Mouse (Mus musculus) skeletal muscle tissue, adult 2 months (tissue): Measurements from ENCODE around the gene Gbp10.
"Not testable (repeated sequence)": the region's sequence is repeated elsewhere in the genome, so short reads cannot be mapped to it uniquely, and the experiment has no call there.

ENCODE experiments used
- DNase-seq: peaks from one replicate; pipeline ENCODE4 v3.0.0-alpha.2; 2012; ENCODE audit warnings: low read depth, low spot score

The Gbp10 gene

GRCm38 (mm10) chr5:105239483-105240047 is at the start of gene Gbp10:
Gene Gbp10, minus strand, starts transcription at chr5:105239533.
- DNase-seq = peak; percentile 52

GRCm38 (mm10) chr5:105260673-105261072 is 21.3 kb upstream of the Gbp10 start:
- not testable (repeated sequence) for DNase-seq

- no peak for DNase-seq
These were observed 13.2 kb upstream of the Gbp10 start for GRCm38 (mm10) chr5:105252491-105252890.

DNA sequence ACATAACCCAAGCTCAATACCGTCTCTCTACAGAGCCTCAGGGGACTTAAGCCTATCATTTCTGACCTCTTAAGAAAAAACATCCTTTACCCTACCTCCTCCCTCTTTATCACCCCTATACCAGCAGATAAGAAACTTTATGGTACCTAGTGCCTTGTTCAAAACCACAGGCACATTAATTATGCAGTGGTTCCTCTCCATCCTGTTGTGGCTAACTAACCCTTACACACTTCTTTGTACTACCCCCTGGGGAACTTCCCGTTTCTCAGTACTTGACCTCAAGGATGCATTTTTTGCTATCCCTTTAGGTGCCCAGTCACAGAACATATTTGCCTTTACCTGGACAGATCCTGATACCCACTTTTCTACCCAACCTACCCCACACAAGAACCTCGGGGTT is 5.4 kb upstream of the Gbp10 start:
- not testable (repeated sequence) for DNase-seq

DNA sequence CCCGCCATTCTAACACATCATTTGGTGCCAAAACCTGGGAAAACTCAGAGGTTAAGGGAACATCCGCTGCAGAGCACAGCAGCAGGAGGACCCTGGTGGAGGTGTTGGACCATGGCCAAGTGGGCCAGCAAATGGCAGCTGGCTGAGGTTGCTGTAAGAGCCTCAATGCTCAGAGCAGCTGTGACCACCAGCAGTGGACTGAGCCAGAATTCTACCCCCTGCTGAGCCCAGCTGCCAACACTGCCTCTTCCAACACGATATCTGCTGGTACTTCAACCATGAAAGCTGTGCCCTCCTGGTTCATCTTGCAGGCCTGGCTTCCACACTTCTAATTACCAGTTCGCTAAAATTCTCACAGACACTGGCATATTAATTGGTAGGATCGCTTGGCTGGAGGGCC is 1.6 kb upstream of the Gbp10 start:
- not testable (repeated sequence) for DNase-seq

DNA sequence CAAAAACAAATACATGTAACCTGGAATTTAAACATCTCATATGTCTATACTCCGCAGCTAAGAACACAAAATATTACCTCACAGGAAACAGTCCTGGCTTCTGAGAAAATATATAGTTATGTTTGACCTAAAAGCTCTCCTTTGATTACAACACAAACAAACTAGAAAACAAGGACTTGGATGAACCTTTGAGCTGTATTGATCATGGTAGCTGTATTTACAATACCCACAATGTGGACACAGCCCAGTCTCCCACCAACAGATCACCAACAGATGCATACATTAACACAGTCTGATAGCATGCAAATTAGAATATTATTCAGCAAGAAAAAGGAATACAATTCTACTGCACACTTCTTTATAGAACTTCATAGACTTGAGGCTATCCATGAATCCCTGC is 931 bp downstream of the Gbp10 start:
- not testable (repeated sequence) for DNase-seq

- DNase-seq = not testable (repeated sequence)
These were observed 3.3 kb downstream of the Gbp10 start for GRCm38 (mm10) chr5:105236040-105236439.

DNA sequence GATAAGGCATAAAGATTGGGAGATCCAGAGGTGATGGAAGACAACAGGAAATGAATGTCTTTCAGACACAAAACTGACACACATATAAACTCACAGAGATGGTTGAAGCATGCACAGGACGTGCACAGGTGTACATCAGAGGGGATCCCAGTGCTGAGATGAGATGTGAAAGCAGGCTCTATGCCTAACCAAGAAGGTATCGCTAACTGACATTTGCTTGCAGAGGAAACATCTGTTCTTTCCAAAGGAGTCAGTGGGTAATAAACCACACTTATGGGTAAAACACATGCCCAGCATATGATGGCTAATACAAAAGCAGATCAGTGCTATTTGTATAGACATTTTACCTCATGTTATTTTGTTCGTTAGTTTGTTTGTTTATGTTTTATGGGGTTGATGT is 30.4 kb downstream of the Gbp10 start:
- not testable (repeated sequence) for DNase-seq

- DNase-seq = not testable (repeated sequence)
These were observed 38.5 kb downstream of the Gbp10 start for GRCm38 (mm10) chr5:105200791-105201355.

GRCm38 (mm10) chr5:105199149-105199548 is 40.2 kb downstream of the Gbp10 start:
- not testable (repeated sequence) for DNase-seq

- DNase-seq = peak; percentile 65
These were observed 41.3 kb downstream of the Gbp10 start for GRCm38 (mm10) chr5:105197915-105198560.

- not testable (repeated sequence) for DNase-seq
These were observed 43.0 kb downstream of the Gbp10 start for GRCm38 (mm10) chr5:105196308-105196707.

DNA sequence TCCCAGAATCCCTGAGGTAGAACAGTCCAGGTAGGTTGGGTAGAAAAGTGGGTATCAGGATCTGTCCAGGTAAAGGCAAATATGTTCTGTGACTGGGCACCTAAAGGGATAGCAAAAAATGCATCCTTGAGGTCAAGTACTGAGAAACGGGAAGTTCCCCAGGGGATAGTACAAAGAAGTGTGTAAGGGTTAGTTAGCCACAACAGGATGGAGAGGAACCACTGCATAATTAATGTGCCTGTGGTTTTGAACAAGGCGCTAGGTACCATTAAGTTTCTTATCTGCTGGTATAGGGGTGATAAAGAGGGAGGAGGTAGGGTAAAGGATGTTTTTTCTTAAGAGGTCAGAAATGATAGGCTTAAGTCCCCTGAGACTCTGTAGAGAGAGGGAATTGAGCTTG is 46.8 kb downstream of the Gbp10 start:
- not testable (repeated sequence) for DNase-seq

- no peak for DNase-seq
These were observed 57.9 kb downstream of the Gbp10 start for GRCm38 (mm10) chr5:105181446-105181845.
